Mouse (Mus musculus) embryonic facial prominence, embryonic 11.5 days (tissue): ENCODE measurements around the gene Ush2a. TPM values are rescaled to one million over a fixed set of nuclear protein-coding genes. Genes with fewer than 3 reads are reported as not detected.
A peak's percentile ranks its signal among the peaks of the same experiment; 100 is the strongest.

ENCODE experiments used
- ATAC-seq: fragments of 200-750 bp; cut with Nextera tagmentation; replicated peaks from 2 replicates; pipeline ENCODE4 v1.8.0; 2017; ENCODE audit warnings: low read depth; ENCODE audit not compliant: insufficient number of reproducible peaks, low FRiP score, low TSS enrichment
- DNase-seq: peaks from one replicate; pipeline ENCODE4 v3.0.0-alpha.2; 2015; ENCODE audit warnings: low spot score
- H3K27ac ChIP-seq: fragments of 300-500 bp; sonication (generic); replicated peaks from 2 replicates; pipeline ENCODE4 v1.5.1; 2014; ENCODE audit warnings: mild to moderate bottlenecking, low read depth, low read length, control low read depth
- H3K27me3 ChIP-seq: fragments of 300-500 bp; sonication (generic); 2 replicates; pipeline ENCODE4 v1.6.1; 2014; ENCODE audit warnings: mild to moderate bottlenecking, low read length, moderate library complexity, mixed read lengths; ENCODE audit not compliant: control insufficient read depth, insufficient read depth
- H3K36me3 ChIP-seq: fragments of 300-500 bp; sonication (generic); replicated peaks from 2 replicates; pipeline ENCODE4 v1.6.1; 2014; ENCODE audit warnings: low read depth, mild to moderate bottlenecking, low read length, moderate library complexity, mixed read lengths; ENCODE audit not compliant: control insufficient read depth, insufficient read depth
- H3K4me1 ChIP-seq: fragments of 300-500 bp; sonication (generic); 2 replicates; pipeline ENCODE4 v1.6.1; 2014; ENCODE audit warnings: low read length, mixed read lengths; ENCODE audit not compliant: control insufficient read depth, insufficient read depth
- H3K4me2 ChIP-seq: fragments of 300-500 bp; sonication (generic); 2 replicates; pipeline ENCODE4 v1.6.1; 2014; ENCODE audit warnings: low read depth, mild to moderate bottlenecking, control low read depth, low read length, moderate library complexity
- H3K4me3 ChIP-seq: fragments of 300-500 bp; sonication (generic); 2 replicates; pipeline ENCODE4 v1.5.1; 2014; ENCODE audit warnings: low read depth, low read length, control low read depth
- H3K9ac ChIP-seq: fragments of 300-500 bp; sonication (generic); replicated peaks from 2 replicates; pipeline ENCODE4 v1.6.1; 2014; ENCODE audit warnings: mild to moderate bottlenecking, control low read depth, low read length
- H3K9me3 ChIP-seq: fragments of 300-500 bp; sonication (generic); replicated peaks from 2 replicates; pipeline ENCODE4 v1.6.1; 2016; ENCODE audit warnings: mild to moderate bottlenecking, low read length, inconsistent platforms, mixed read lengths; ENCODE audit not compliant: control insufficient read depth
- WGBS: fragments of 180-500 bp; shearing (Covaris S2); extraction: QIAGEN DNeasy Blood & Tissue Kit; methylation state at CpG from one replicate; pipeline ENCODE4 v1.1.7; 2014; 5-methylcytosine and 5-hydroxymethylcytosine counted together
- polyA plus RNA-seq: library from polyadenylated mRNA; unstranded; fragments of >200 nt; fragmentation: Nextera tagmentation; extraction: Ambion mirVana; gene quantifications from 2 replicates; pipeline ENCODE4 v1.2.1, GENCODE M21; 2014

The Ush2a gene
- polyA plus RNA-seq, 1 experiment from 2014 or later: 0.07 TPM

- Histone ChIP-seq H3K9ac (no peak overlapping the region), H3K4me2 (no peak overlapping the region), H3K4me3 (no peak overlapping the region), H3K4me1 (no peaks in the 10 kb centered on the region), H3K9me3 (no peaks in the 10 kb centered on the region), H3K27ac (no peak overlapping the region), H3K27me3 (no peaks in the 10 kb centered on the region), H3K36me3 (no peaks in the 10 kb centered on the region)
- DNase-seq: no peak
- WGBS: 91% methylated on average over 5 of the region's 5 CpGs
- no peak for ATAC-seq
Measured at GRCm38 (mm10) chr1:188566229-188566628, 304.4 kb downstream of the Ush2a start.

DNA sequence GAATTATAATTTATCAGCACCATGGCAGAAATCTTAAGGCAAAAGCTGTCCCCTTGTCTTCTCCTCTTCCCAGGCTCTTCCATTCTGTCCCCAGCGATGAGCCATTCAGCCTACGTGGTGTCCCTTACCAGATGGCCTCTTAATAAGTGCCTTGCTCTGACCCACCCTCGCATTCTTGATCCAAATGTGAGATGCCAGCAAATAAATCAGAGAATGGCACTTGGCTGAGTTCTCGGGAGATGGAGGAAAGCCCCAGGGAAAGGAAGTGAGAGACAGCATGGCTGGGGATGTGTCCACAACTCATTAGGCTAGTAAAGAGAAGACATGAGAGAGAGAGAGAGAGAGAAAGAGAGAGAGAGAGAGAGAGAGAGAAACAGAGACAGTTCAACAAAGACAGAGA is 305.7 kb downstream of the Ush2a start:
- H3K27ac ChIP-seq: no peak overlapping the region
- no peaks in the 10 kb centered on the region for H3K27me3 ChIP-seq
- DNase-seq: no peak
- no peak overlapping the region for H3K4me3 ChIP-seq
- 71% methylated on average over 4 of the region's 4 CpGs for WGBS
- H3K9ac ChIP-seq: no peak overlapping the region
- H3K4me2 ChIP-seq: no peak overlapping the region
- H3K9me3 ChIP-seq: no peaks in the 10 kb centered on the region
- no peaks in the 10 kb centered on the region for H3K36me3 ChIP-seq
- ATAC-seq: no peak
- H3K4me1 ChIP-seq: no peaks in the 10 kb centered on the region

DNA sequence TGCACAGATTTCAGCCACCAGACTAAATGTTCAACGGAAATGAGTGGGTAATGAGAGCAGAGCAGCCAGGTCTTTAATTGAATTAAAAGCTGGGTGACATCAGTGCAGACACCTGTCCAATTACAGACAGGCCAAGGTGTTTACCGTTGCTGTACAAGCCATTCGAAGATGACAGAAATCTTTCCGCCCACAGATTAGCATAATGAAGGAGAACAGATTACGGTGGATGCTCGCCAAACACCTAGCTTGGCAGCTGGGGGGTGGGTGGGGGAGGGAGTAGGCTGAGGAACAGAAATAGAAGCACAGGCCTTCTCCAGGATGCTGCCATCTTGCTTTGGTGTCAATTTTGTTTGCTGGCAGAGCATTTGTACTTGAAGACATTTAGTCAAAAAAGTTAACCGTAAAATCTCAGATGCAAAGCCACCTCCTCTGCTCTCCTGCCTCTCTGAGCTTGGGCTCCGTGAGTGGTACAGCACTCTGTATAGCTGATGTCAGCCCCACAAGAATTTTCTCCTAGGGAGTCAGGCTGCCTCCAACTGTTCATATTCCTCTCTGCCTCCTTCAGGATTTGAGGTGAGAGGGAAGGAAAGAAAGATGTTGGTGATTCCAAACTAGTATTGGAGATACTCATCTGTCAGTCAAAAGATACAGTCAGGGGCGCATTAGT is 306.6 kb downstream of the Ush2a start:
- H3K36me3 ChIP-seq: no peaks in the 10 kb centered on the region
- H3K4me1 ChIP-seq: no peaks in the 10 kb centered on the region
- H3K27ac ChIP-seq: no peak overlapping the region
- H3K9me3 ChIP-seq: no peaks in the 10 kb centered on the region
- no peak overlapping the region for H3K4me3 ChIP-seq
- no peaks in the 10 kb centered on the region for H3K27me3 ChIP-seq
- no peak overlapping the region for H3K4me2 ChIP-seq
- WGBS: 82% methylated on average over 9 of the region's 9 CpGs
- DNase-seq (no peak), ATAC-seq (no peak)
- H3K9ac ChIP-seq: no peak overlapping the region

DNA sequence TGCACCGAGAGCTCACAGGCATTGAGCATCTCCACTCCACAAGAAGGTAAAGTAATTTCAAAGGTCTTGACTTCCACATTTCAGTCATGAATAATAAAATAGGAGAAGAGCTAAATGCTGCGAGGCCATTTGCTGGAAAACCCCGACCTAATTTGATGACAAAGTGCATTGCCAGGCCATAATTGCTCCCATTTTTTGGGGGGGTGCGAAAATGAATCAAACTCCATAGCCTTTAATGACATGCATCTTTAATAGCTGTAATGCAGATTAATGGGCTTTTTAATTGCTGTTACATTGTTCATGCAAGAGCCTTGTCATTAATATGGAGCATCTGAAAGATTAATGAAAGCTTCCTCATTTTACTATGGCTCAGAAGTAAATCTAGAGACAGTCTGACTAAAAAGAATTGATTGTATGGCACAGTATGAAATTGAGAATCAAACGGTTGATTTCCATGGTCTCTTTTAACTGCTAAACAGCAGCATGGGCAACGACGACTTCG is 314.5 kb downstream of the Ush2a start:
- ATAC-seq (no peak), DNase-seq (no peak)
- Histone ChIP-seq H3K4me3 (no peak overlapping the region), H3K4me2 (no peak overlapping the region), H3K27ac (no peak overlapping the region), H3K9ac (no peak overlapping the region), H3K9me3 (no peaks in the 10 kb centered on the region), H3K36me3 (no peaks in the 10 kb centered on the region), H3K4me1 (no peaks in the 10 kb centered on the region), H3K27me3 (no peaks in the 10 kb centered on the region)
- 84% methylated on average over 8 of the region's 8 CpGs for WGBS

GRCm38 (mm10) chr1:188577376-188577775 is 315.6 kb downstream of the Ush2a start:
- ATAC-seq (no peak), DNase-seq (no peak)
- Histone ChIP-seq H3K9ac (no peak overlapping the region), H3K4me1 (no peaks in the 10 kb centered on the region), H3K27me3 (no peaks in the 10 kb centered on the region), H3K36me3 (no peaks in the 10 kb centered on the region), H3K27ac (no peak overlapping the region), H3K9me3 (no peaks in the 10 kb centered on the region), H3K4me2 (no peak overlapping the region), H3K4me3 (no peak overlapping the region)
- 91% methylated on average over 4 of the region's 4 CpGs for WGBS

- Histone ChIP-seq H3K4me2 (no peak overlapping the region), H3K27ac (no peak overlapping the region), H3K9me3 (no peaks in the 10 kb centered on the region), H3K36me3 (no peaks in the 10 kb centered on the region), H3K4me3 (no peak overlapping the region), H3K9ac (no peak overlapping the region), H3K4me1 (no peaks in the 10 kb centered on the region), H3K27me3 (no peaks in the 10 kb centered on the region)
- DNase-seq (no peak), ATAC-seq (no peak)
- 29% methylated on average over 4 of the region's 4 CpGs for WGBS
Measured at GRCm38 (mm10) chr1:188581136-188581535, 319.3 kb downstream of the Ush2a start.

DNA sequence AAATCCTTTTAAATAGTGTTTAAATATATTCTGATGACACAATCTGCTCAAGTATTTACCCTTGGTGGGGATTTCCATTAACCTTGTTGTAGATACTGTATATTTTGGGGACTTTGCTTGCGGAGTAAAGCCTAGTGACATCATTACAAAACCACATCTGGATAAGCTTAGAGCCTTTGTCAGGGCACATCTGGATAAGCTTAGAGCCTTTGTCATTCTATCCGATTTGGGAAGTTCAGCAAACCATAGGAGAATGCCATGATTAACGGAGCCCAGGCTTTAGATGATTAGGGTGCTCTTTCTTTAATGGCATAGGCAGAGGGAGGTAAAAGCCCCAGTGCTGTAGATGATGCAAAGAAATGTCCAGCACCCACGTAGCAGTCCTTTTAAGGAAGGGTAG is 333.4 kb downstream of the Ush2a start:
- no peaks in the 10 kb centered on the region for H3K36me3 ChIP-seq

DNA sequence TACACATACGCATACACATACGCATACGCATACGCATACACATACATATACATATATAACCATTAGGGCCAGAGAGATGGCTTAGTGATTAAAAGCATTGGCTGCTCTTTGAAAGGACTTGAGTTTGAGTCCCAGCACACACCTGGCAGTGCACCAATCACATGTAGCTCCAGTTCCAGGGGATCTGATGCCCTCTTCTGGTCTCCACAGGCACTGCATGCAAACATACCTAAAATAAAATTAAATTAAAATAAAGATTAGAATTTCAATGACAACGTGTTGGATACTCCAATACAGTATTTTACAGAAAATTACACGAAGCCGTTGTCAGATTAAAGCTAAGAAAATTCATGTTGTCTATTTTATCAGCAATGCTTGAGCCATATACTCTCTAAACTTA is 336.2 kb downstream of the Ush2a start:
- no peak for DNase-seq
- Histone ChIP-seq H3K36me3 (no peaks in the 10 kb centered on the region), H3K4me2 (no peak overlapping the region), H3K9me3 (no peaks in the 10 kb centered on the region), H3K9ac (no peak overlapping the region), H3K4me1 (no peaks in the 10 kb centered on the region), H3K27ac (no peak overlapping the region), H3K27me3 (no peaks in the 10 kb centered on the region), H3K4me3 (no peak overlapping the region)
- no peak for ATAC-seq
- WGBS: 87% methylated on average over 7 of the region's 7 CpGs

More for the DNA sequence above, 333.4 kb downstream of the Ush2a start:
- Histone ChIP-seq H3K27ac (no peak overlapping the region), H3K9ac (no peak overlapping the region), H3K4me2 (no peak overlapping the region), H3K4me1 (no peaks in the 10 kb centered on the region), H3K9me3 (no peaks in the 10 kb centered on the region), H3K27me3 (no peaks in the 10 kb centered on the region), H3K4me3 (no peak overlapping the region)
- ATAC-seq: no peak; the same call in 1 of the 2 replicates
- 25% methylated on average over 4 of the region's 4 CpGs for WGBS
- peak; percentile 76 for DNase-seq
